ENCODE assay signal across 8 mouse cellular contexts in genomic region chr1:179624354-179624753, GRCm38 (mm10). TPM values are rescaled to one million over a fixed set of nuclear protein-coding genes. Genes with fewer than 3 reads are reported as not detected.
DNase-seq lines count a peak whose midpoint lies in the region; ATAC-seq and TF ChIP-seq lines count a peak whose summit lies in the region.

No protein-coding gene starts in this region.

- no peak for TF ChIP-seq EP300 in heart, postnatal 0 days (IDR thresholded peaks at IDR 0.05; ENCODE audit: low read depth)

- no peaks in the 10 kb centered on the region for H3K9me3 ChIP-seq in heart, postnatal 0 days (replicated peaks; ENCODE audit: control insufficient read depth, low read length)
- no peaks in the 10 kb centered on the region for H3K9me3 ChIP-seq in lung, embryonic 14.5 days (ENCODE audit: low read depth, low read length)

- H3K27ac ChIP-seq in gastrocnemius, adult 2 months: no peak overlapping the region
- no peak overlapping the region for H3K27ac ChIP-seq in cerebellum, adult 2 months (ENCODE audit: insufficient read depth, low read length)
- no peak overlapping the region for H3K27ac ChIP-seq in heart, postnatal 0 days (ENCODE audit: low read depth)
- H3K27ac ChIP-seq in lung, embryonic 14.5 days (ENCODE audit: low read depth): no peak overlapping the region

- no peak overlapping the region for H3K4me3 ChIP-seq in gastrocnemius, adult 2 months
- H3K4me3 ChIP-seq in cerebellum, adult 2 months (replicated peaks; ENCODE audit: insufficient read depth, low read depth, low read length): no peak overlapping the region
- no peak overlapping the region for H3K4me3 ChIP-seq in heart, postnatal 0 days (ENCODE audit: low read depth, low read length)
- no peak overlapping the region for H3K4me3 ChIP-seq in lung, embryonic 14.5 days (ENCODE audit: low read depth, low read length)

- H3K27me3 ChIP-seq in cerebellum, adult 2 months (ENCODE audit: control insufficient read depth, insufficient read depth, low read length): no peaks in the 10 kb centered on the region
- H3K27me3 ChIP-seq in heart, postnatal 0 days (ENCODE audit: control insufficient read depth, insufficient read depth, low read length): no peaks in the 10 kb centered on the region
- no peaks in the 10 kb centered on the region for H3K27me3 ChIP-seq in lung, embryonic 14.5 days (ENCODE audit: insufficient read depth, low read length)

- TF ChIP-seq POLR2A in cerebellum, adult 2 months (IDR thresholded peaks at IDR 0.05; ENCODE audit: borderline replicate concordance, insufficient read depth, low read length): no peak

- peak; percentile 79 for TF ChIP-seq CTCF in gastrocnemius, adult 2 months (IDR thresholded peaks at IDR 0.05)
- TF ChIP-seq CTCF in cerebellum, adult 2 months (IDR thresholded peaks at IDR 0.05; ENCODE audit: borderline replicate concordance, insufficient read depth, low read depth, low read length): peak; percentile 76
- peak; percentile 72 for TF ChIP-seq CTCF in heart, postnatal 0 days (IDR thresholded peaks at IDR 0.05; ENCODE audit: low read depth)
- TF ChIP-seq CTCF in lung, embryonic 14.5 days (IDR thresholded peaks at IDR 0.05; ENCODE audit: low read depth): peak; percentile 72

- H3K4me2 ChIP-seq in heart, postnatal 0 days (ENCODE audit: low read depth, low read length): no peak overlapping the region
- no peak overlapping the region for H3K4me2 ChIP-seq in lung, embryonic 14.5 days

- peak; percentile 51 for DNase-seq in gastrocnemius, adult 2 months
- no peak for DNase-seq in gastrocnemius, postnatal 36 days
- DNase-seq in right cerebral cortex, postnatal 14 days: peak; percentile 44
- DNase-seq in right cerebral cortex, postnatal 25 days: no peak
- peak; percentile 54 to 70 for DNase-seq in cerebellum, adult 2 months
- peak; percentile 39 for DNase-seq in heart, postnatal 0 days (ENCODE audit: low spot score)
- DNase-seq in lung, embryonic 14.5 days: peak; percentile 73
- DNase-seq in spleen, postnatal 4 days (ENCODE audit: low spot score in 2 of 2): peak; percentile 47 to 79

- H3K4me1 ChIP-seq in cerebellum, adult 2 months (ENCODE audit: control insufficient read depth, insufficient read depth, low read length): no peaks in the 10 kb centered on the region
- peaks cover 6% of the 10 kb centered on the region for H3K4me1 ChIP-seq in heart, postnatal 0 days (ENCODE audit: control insufficient read depth, insufficient read depth)
- no peaks in the 10 kb centered on the region for H3K4me1 ChIP-seq in lung, embryonic 14.5 days (ENCODE audit: insufficient read depth)

- no peak overlapping the region for H3K9ac ChIP-seq in heart, postnatal 0 days (replicated peaks; ENCODE audit: low read depth, low read length)
- no peak overlapping the region for H3K9ac ChIP-seq in lung, embryonic 14.5 days

- 71% methylated on average over 4 of the region's 4 CpGs for WGBS in cerebellum, adult 2 months
- WGBS in heart, postnatal 0 days: 60% methylated on average over 4 of the region's 4 CpGs
- whole genome bisulfite sequencing in lung, embryonic 14.5 days: 74% methylated on average over 4 of the region's 4 CpGs

- ATAC-seq in heart, postnatal 0 days (ENCODE audit: insufficient read depth, low read depth): 0 out of 2 replicates have a peak, but pooled peaks have one; percentile 62
- no peak for ATAC-seq in lung, embryonic 14.5 days (ENCODE audit: insufficient read depth)

- intact Hi-C loops in gastrocnemius, adult 2 months (cut with DNase I): no loop called here
- intact Hi-C loops in gastrocnemius, postnatal 36 days (cut with DNase I): loop anchor here (5.0 kb wide), 1 partner anchor 77 kb away; the partner anchor contains the start of genes Cnst and Tfb2m

- peaks cover 32% of the 10 kb centered on the region for H3K36me3 ChIP-seq in heart, postnatal 0 days (replicated peaks; ENCODE audit: control insufficient read depth, insufficient read depth, low read length)
- peaks cover 21% of the 10 kb centered on the region for H3K36me3 ChIP-seq in lung, embryonic 14.5 days (ENCODE audit: insufficient read depth)

RNA-seq across cellular contexts. Expression of gene Sccpdh, which starts 43.7 kb away (rescaled TPM):
- 10 to 100 TPM; 31.8 to 38.3 TPM for total RNA-seq in gastrocnemius, adult 2 months (2021)
- total RNA-seq in gastrocnemius, postnatal 36 days (2021): 10 to 100 TPM; 28.7 to 33.0 TPM
- polyA plus RNA-seq in cerebellum, adult 2 months (2012; rRNA removed): 131 and 140 TPM in 2 replicates
- total RNA-seq in heart, postnatal 0 days (2014; rRNA removed; ENCODE audit: low replicate concordance): 65.2 and 75.5 TPM in 2 replicates
- polyA plus RNA-seq in heart, postnatal 0 days (2015; fragmentation: Nextera tagmentation; extraction: Ambion mirVana): 116 and 122 TPM in 2 replicates
- polyA plus RNA-seq in lung, embryonic 14.5 days (2014; fragmentation: Nextera tagmentation; extraction: Ambion mirVana): 69.9 and 71.3 TPM in 2 replicates

Comparison
In these comparisons a context has a peak if more than half of its experiments do, and no peak if none do; other contexts are left out.
1. DNase-seq: peak in gastrocnemius, adult 2 months (single experiment), right cerebral cortex, postnatal 14 days (single experiment), cerebellum, adult 2 months (2 of 2), heart, postnatal 0 days (single experiment), lung, embryonic 14.5 days (single experiment) and spleen, postnatal 4 days (2 of 2); none in gastrocnemius, postnatal 36 days (0 of 2) and right cerebral cortex, postnatal 25 days (single experiment).
2. Peak in every context shown above with its lines, with median percentiles within 50 percentile points of each other: CTCF ChIP-seq.